Mouse (Mus musculus): Measurements from ENCODE around the gene Eci2. TPM values are rescaled to one million over a fixed set of nuclear protein-coding genes. Genes with fewer than 3 reads are reported as not detected.
"Not testable (repeated sequence)": the region's sequence is repeated elsewhere in the genome, so short reads cannot be mapped to it uniquely, and the experiment has no call there.

Gene Eci2
- polyA plus RNA-seq, 1 experiment from 2014 or later: 114 TPM

DNA sequence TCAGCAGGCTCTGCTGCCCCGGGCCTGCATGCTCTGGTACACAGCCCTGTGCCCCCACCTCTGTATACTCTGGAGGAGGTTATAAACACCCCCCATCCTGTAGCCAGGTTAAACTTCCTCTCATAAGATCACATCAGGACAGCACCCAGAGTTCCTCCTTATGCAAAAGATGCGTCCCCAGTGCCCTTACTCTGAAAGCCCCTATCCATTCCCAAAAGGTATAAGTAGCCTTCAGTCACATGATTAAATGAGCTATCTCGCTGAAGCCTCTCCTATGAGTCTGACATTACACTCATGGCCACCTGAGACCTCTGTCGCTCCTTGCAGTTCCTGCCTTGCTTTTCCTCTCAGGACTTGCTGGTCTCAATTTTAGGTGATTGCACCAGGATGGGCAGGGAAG, 6.7 kb upstream of the Eci2 start:
- Histone ChIP-seq H3K9me3 (ENCODE audit: control insufficient read depth, low read length) (no peaks in the 10 kb centered on the region), H3K27me3 (ENCODE audit: control insufficient read depth, insufficient read depth, low read length) (no peaks in the 10 kb centered on the region), H3K36me3 (replicated peaks; ENCODE audit: control insufficient read depth, insufficient read depth) (no peaks in the 10 kb centered on the region), H3K27ac (no peak overlapping the region), H3K4me1 (replicated peaks; ENCODE audit: control insufficient read depth, insufficient read depth, low read length) (no peaks in the 10 kb centered on the region), H3K4me3 (replicated peaks; ENCODE audit: low read length) (no peak overlapping the region), H3K4me2 (replicated peaks) (no peak overlapping the region), H3K9ac (no peak overlapping the region)
- 91% methylated on average over 4 of the region's 4 CpGs for WGBS
- ATAC-seq (ENCODE audit: low FRiP score) (no peak), DNase-seq (ENCODE audit: low spot score) (no peak)

DNA sequence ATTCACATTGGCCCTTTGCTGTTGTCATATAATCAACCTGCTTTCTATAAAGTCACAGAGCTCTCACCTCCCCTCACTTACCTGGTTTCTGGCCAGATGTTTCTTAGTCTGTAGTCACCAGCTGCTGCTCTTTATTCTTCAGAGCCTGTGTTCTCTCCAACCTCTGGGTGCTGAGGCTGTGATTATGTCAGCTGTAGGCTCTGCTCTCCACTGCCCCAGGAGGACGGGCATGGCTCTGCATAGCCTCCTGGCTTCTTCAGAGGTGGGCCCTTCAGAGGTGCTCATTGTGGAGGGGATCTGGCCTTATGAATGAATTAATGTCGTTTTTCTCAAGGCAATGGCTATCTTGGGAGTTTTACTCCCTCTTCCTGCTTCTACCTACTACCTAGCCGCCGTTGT, 4.8 kb upstream of the Eci2 start:
- no peak overlapping the region for H3K9ac ChIP-seq
- H3K4me1 ChIP-seq (replicated peaks; ENCODE audit: control insufficient read depth, insufficient read depth, low read length): no peaks in the 10 kb centered on the region
- H3K9me3 ChIP-seq (ENCODE audit: control insufficient read depth, low read length): no peaks in the 10 kb centered on the region
- H3K36me3 ChIP-seq (replicated peaks; ENCODE audit: control insufficient read depth, insufficient read depth): no peaks in the 10 kb centered on the region
- ATAC-seq (ENCODE audit: low FRiP score): no peak
- no peak overlapping the region for H3K4me2 ChIP-seq (replicated peaks)
- H3K4me3 ChIP-seq (replicated peaks; ENCODE audit: low read length): no peak overlapping the region
- 79% methylated on average over 4 of the region's 4 CpGs for WGBS
- no peak overlapping the region for H3K27ac ChIP-seq
- no peaks in the 10 kb centered on the region for H3K27me3 ChIP-seq (ENCODE audit: control insufficient read depth, insufficient read depth, low read length)
- no peak for DNase-seq (ENCODE audit: low spot score)

DNA sequence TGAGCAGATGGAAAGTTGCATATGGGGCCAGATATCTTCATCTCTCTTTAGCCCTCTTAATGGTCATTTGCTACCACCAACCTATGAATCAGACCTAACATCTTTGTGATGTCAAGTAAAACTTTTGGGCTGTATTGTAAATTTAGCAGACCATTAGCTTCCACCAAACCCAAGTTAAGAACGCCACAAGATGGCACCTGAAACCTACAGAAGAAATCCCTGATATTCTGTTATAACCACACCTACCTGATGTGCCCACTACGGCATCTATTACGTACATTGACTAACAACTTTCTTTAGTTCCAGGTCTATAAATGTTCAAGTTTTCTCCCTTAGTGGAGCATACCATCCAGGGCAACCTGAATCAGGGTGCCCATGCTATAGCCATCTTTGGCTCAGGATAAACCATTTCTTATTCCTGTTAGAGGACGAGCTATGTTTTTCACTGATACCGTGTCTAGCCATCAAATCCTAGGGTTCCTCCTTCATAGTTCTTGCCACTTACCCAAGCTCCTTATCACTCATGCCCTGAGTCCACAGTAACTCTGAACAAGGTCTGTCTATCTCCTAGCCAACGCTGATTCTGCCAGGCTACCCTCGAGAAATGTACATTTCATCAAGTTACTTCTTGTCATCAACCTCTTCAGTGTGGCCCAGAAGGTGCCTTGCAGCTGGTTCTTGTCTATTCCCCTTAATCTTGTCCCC, 4.2 kb upstream of the Eci2 start:
- no peak for ATAC-seq (ENCODE audit: low FRiP score)
- H3K27ac ChIP-seq: no peak overlapping the region
- H3K4me2 ChIP-seq (replicated peaks): no peak overlapping the region
- no peaks in the 10 kb centered on the region for H3K9me3 ChIP-seq (ENCODE audit: control insufficient read depth, low read length)
- no peak overlapping the region for H3K4me3 ChIP-seq (replicated peaks; ENCODE audit: low read length)
- no peaks in the 10 kb centered on the region for H3K36me3 ChIP-seq (replicated peaks; ENCODE audit: control insufficient read depth, insufficient read depth)
- no peak overlapping the region for H3K9ac ChIP-seq
- no peaks in the 10 kb centered on the region for H3K27me3 ChIP-seq (ENCODE audit: control insufficient read depth, insufficient read depth, low read length)
- DNase-seq (ENCODE audit: low spot score): peak; percentile 52
- H3K4me1 ChIP-seq (replicated peaks; ENCODE audit: control insufficient read depth, insufficient read depth, low read length): no peaks in the 10 kb centered on the region
- 89% methylated on average over 7 of the region's 7 CpGs for WGBS

DNA sequence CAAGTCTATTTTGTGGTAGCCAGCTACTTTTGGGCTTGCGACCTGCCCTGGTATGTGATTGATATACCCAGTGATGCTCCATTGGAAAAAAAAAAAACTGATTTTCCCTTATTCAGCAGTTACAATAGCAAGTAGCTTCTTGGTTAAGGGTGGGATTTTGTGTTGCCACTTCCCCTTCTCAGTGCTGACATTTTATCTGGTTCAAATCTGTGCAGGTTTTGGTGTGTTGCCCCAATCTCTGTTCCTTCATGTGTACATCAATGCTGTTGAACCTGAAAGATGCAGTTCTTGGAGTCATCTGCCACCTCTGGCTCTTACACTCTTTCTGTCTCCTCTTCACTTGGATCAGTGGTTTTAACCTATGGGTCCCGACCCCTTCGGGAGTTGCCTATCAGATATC, 1.5 kb upstream of the Eci2 start:
- DNase-seq (ENCODE audit: low spot score): no peak
- Histone ChIP-seq H3K27ac (no peak overlapping the region), H3K9me3 (ENCODE audit: control insufficient read depth, low read length) (no peaks in the 10 kb centered on the region), H3K4me2 (replicated peaks) (no peak overlapping the region), H3K4me3 (replicated peaks; ENCODE audit: low read length) (no peak overlapping the region), H3K4me1 (replicated peaks; ENCODE audit: control insufficient read depth, insufficient read depth, low read length) (no peaks in the 10 kb centered on the region), H3K36me3 (replicated peaks; ENCODE audit: control insufficient read depth, insufficient read depth) (no peaks in the 10 kb centered on the region), H3K9ac (no peak overlapping the region), H3K27me3 (ENCODE audit: control insufficient read depth, insufficient read depth, low read length) (no peaks in the 10 kb centered on the region)
- ATAC-seq (ENCODE audit: low FRiP score): no peak
- WGBS: 96% methylated on average over 3 of the region's 3 CpGs

DNA sequence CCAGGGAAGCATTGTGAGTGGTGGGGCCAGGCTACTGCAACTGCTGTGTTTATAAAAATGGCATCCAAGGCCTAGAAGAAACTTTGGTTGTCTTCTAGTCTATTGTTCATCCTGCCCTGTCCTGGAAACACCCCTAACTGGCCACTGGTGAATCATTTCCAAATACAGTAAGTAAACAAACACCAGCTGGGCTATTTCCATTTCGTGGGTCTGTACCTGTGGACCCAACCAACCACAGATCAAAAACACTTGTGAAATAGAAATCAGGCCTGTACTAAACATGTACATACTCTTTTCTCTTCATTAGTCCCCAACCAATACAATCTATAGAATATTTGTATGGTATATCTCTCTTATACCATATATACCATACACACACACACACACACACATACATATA, 3.5 kb downstream of the Eci2 start:
- H3K4me1 ChIP-seq (replicated peaks; ENCODE audit: control insufficient read depth, insufficient read depth, low read length); H3K4me3 ChIP-seq (replicated peaks; ENCODE audit: low read length); H3K9ac ChIP-seq; H3K27me3 ChIP-seq (ENCODE audit: control insufficient read depth, insufficient read depth, low read length); DNase-seq (ENCODE audit: low spot score); H3K36me3 ChIP-seq (replicated peaks; ENCODE audit: control insufficient read depth, insufficient read depth); H3K4me2 ChIP-seq (replicated peaks); H3K27ac ChIP-seq; ATAC-seq (ENCODE audit: low FRiP score); H3K9me3 ChIP-seq (ENCODE audit: control insufficient read depth, low read length): not testable (repeated sequence)
- WGBS: 61% methylated on average over 1 of the region's 1 CpGs

DNA sequence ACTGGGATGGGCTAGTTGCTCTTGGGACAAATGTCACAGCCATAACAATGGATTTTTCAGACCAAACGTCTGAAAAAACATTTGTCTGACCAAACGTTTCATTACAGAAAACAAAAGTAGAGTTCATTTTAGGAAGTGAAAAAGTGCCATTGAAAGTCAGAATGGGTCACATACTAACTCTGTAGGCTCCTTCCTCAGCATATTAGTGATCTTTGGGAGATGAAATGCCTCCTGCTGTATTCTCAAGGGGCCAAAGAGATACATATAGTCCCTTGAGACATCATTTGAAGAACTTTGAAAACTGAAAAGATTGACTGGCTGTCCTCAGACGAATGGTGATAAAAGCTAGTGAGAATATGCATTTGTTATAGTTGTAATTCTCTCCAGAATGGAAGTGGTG, 6.5 kb downstream of the Eci2 start:
- no peak overlapping the region for H3K27ac ChIP-seq
- no peak overlapping the region for H3K4me2 ChIP-seq (replicated peaks)
- no peaks in the 10 kb centered on the region for H3K27me3 ChIP-seq (ENCODE audit: control insufficient read depth, insufficient read depth, low read length)
- H3K4me3 ChIP-seq (replicated peaks; ENCODE audit: low read length): no peak overlapping the region
- no peak overlapping the region for H3K9ac ChIP-seq
- WGBS: 72% methylated on average over 3 of the region's 3 CpGs
- no peak for DNase-seq (ENCODE audit: low spot score)
- H3K9me3 ChIP-seq (ENCODE audit: control insufficient read depth, low read length): no peaks in the 10 kb centered on the region
- ATAC-seq (ENCODE audit: low FRiP score): no peak
- H3K36me3 ChIP-seq (replicated peaks; ENCODE audit: control insufficient read depth, insufficient read depth): no peaks in the 10 kb centered on the region
- no peaks in the 10 kb centered on the region for H3K4me1 ChIP-seq (replicated peaks; ENCODE audit: control insufficient read depth, insufficient read depth, low read length)

DNA sequence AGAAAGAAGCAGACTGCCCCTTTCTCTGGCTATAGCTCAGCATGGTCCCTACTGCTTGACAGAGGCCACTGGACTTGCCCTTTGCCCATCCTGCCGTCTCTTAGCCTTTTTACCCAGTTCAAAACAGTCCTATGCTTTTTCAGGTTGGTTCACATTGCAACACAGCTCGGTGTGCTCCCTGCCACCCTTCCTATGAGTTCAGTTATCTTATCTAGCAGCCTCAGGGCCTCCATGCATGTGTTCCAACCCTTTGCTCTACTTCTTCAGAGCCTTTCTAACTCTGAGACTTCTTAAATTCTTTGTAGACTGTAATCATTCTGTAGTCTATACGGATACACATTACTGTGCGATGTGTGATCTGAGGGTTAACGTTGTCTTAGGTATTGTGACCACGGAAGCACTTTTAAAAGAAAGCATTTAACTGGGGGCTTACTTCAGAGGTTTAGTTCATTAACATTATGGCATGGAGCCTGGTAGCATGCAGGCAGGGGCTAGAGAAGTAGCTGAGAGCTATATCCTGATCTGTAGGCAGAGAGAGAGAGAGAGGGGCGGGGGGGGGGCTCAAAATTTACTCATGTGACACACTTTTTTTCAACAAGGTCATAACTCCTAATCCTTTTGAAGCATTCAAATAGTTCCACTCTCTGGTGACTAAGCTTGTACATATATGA, 7.9 kb downstream of the Eci2 start:
- no peak overlapping the region for H3K9ac ChIP-seq
- no peak overlapping the region for H3K4me2 ChIP-seq (replicated peaks)
- ATAC-seq (ENCODE audit: low FRiP score): no peak
- H3K9me3 ChIP-seq (ENCODE audit: control insufficient read depth, low read length): 0 out of 2 replicates have a peak, but pooled peaks cover 4% of the 10 kb centered on the region
- no peaks in the 10 kb centered on the region for H3K36me3 ChIP-seq (replicated peaks; ENCODE audit: control insufficient read depth, insufficient read depth)
- H3K4me3 ChIP-seq (replicated peaks; ENCODE audit: low read length): no peak overlapping the region
- H3K27ac ChIP-seq: no peak overlapping the region
- H3K27me3 ChIP-seq (ENCODE audit: control insufficient read depth, insufficient read depth, low read length): no peaks in the 10 kb centered on the region
- DNase-seq (ENCODE audit: low spot score): no peak
- 90% methylated on average over 7 of the region's 7 CpGs for WGBS
- H3K4me1 ChIP-seq (replicated peaks; ENCODE audit: control insufficient read depth, insufficient read depth, low read length): no peaks in the 10 kb centered on the region

DNA sequence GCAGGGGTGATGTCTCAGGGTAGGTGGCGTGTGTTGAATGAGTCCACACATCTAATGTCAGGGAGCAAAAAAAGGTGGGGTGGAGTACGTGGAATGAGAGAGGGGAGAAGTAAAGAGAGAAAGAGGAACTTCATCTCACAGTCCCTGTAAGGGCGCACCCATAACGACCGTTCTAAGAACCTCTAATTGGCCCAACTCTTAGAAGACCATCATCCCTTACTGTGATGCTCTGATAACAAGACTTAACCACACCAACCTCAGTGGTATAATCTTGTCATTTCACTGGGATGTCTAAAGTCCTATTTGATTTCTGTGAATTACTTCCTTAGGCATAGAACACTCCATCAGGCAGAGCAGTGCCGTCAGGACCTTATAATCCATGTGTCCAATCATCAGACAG, 9.5 kb downstream of the Eci2 start:
- H3K27me3 ChIP-seq (ENCODE audit: control insufficient read depth, insufficient read depth, low read length): no peaks in the 10 kb centered on the region
- H3K4me1 ChIP-seq (replicated peaks; ENCODE audit: control insufficient read depth, insufficient read depth, low read length): no peaks in the 10 kb centered on the region
- 0 out of 2 replicates have a peak, but pooled peaks cover 4% of the 10 kb centered on the region for H3K9me3 ChIP-seq (ENCODE audit: control insufficient read depth, low read length)
- DNase-seq (ENCODE audit: low spot score) (no peak), ATAC-seq (ENCODE audit: low FRiP score) (no peak)
- 90% methylated on average over 6 of the region's 6 CpGs for WGBS
- H3K9ac ChIP-seq: no peak overlapping the region
- no peak overlapping the region for H3K4me3 ChIP-seq (replicated peaks; ENCODE audit: low read length)
- H3K27ac ChIP-seq: no peak overlapping the region
- H3K36me3 ChIP-seq (replicated peaks; ENCODE audit: control insufficient read depth, insufficient read depth): no peaks in the 10 kb centered on the region
- H3K4me2 ChIP-seq (replicated peaks): no peak overlapping the region

DNA sequence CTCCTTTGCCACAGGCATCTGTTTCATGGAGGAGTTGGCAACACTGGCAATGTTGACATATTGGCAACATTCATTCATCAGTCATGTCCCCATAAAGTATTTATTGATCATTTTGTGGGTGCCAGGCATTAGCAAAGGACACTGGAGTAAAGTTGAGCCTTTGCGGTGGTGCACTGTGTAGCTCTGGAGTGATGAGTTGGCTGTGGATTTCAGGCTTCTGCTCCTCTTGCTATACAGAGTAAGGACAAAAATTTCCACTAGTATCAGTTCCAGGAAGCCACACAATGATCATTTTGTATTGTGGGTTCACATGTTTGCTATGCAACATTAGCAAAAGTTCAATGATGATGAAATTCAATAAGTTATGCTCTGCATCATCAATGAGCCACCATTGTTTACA, 10.8 kb downstream of the Eci2 start:
- Histone ChIP-seq H3K4me1 (replicated peaks; ENCODE audit: control insufficient read depth, insufficient read depth, low read length) (no peaks in the 10 kb centered on the region), H3K9ac (no peak overlapping the region), H3K27me3 (ENCODE audit: control insufficient read depth, insufficient read depth, low read length) (no peaks in the 10 kb centered on the region), H3K36me3 (replicated peaks; ENCODE audit: control insufficient read depth, insufficient read depth) (no peaks in the 10 kb centered on the region), H3K4me3 (replicated peaks; ENCODE audit: low read length) (no peak overlapping the region), H3K9me3 (ENCODE audit: control insufficient read depth, low read length) (0 out of 2 replicates have a peak, but pooled peaks cover 4% of the 10 kb centered on the region), H3K27ac (no peak overlapping the region), H3K4me2 (replicated peaks) (no peak overlapping the region)
- ATAC-seq (ENCODE audit: low FRiP score) (no peak), DNase-seq (ENCODE audit: low spot score) (no peak)
- 100% methylated on average over 1 of the region's 1 CpGs for WGBS

All from hindbrain, embryonic 14.5 days (tissue).